Mouse (Mus musculus) bone marrow, adult 2 months (tissue): ENCODE measurements around the gene Sept10.

Experiments
- CTCF ChIP-seq: fragments of 200-500 bp; IDR thresholded peaks from 2 replicates; pipeline ENCODE4 v1.5.1; 2011; ENCODE audit warnings: low read length, control low read depth; ENCODE audit not compliant: control insufficient read depth, insufficient read depth
- POLR2A ChIP-seq: fragments of 200-500 bp; IDR thresholded peaks from 2 replicates; pipeline ENCODE4 v1.6.1; 2011; ENCODE audit warnings: low read depth, mild to moderate bottlenecking, control low read depth, low read length, borderline replicate concordance; ENCODE audit not compliant: control insufficient read depth

DNA sequence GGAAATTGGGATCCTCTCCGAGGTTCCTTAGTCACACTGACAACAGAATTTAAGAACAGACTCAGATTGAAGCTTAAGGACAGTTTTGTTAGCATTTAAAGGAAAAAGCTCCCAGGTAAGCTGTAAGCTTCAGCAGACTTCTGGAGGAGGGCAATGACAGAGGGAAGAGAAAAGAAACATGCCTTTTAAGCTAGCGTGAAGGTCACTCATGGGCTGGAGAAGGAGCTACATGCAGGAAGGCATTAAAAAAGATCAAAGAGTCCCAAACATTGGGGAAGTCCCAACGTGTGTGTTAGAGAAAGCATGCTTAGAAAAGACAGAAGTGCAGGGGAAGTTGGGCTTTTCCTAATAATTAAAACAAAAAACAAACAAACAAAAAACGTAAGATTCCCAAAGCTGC lies 14.2 kb upstream of the Sept10 start:
- no peak for TF ChIP-seq POLR2A
- TF ChIP-seq CTCF: no peak
